Mouse (Mus musculus) urinary bladder, adult 18-20 months (tissue): Measurements from ENCODE around the gene Myl9.

ENCODE experiments used
- DNase-seq, 2 experiments: peaks; one replicate each; pipeline ENCODE4 v3.0.0; 2022; ENCODE audit warnings: low spot score in 2 of 2, mixed read lengths in 2 of 2

The Myl9 gene

GRCm38 (mm10) chr2:156774738-156775454, at the start of gene Myl9:
Gene Myl9 (plus strand): TSS chr2:156775420.
- no peak for DNase-seq

GRCm38 (mm10) chr2:156726344-156726743, 48.9 kb upstream of the Myl9 start:
- DNase-seq: no peak

GRCm38 (mm10) chr2:156726878-156727277, 48.3 kb upstream of the Myl9 start:
- DNase-seq: no peak

DNA sequence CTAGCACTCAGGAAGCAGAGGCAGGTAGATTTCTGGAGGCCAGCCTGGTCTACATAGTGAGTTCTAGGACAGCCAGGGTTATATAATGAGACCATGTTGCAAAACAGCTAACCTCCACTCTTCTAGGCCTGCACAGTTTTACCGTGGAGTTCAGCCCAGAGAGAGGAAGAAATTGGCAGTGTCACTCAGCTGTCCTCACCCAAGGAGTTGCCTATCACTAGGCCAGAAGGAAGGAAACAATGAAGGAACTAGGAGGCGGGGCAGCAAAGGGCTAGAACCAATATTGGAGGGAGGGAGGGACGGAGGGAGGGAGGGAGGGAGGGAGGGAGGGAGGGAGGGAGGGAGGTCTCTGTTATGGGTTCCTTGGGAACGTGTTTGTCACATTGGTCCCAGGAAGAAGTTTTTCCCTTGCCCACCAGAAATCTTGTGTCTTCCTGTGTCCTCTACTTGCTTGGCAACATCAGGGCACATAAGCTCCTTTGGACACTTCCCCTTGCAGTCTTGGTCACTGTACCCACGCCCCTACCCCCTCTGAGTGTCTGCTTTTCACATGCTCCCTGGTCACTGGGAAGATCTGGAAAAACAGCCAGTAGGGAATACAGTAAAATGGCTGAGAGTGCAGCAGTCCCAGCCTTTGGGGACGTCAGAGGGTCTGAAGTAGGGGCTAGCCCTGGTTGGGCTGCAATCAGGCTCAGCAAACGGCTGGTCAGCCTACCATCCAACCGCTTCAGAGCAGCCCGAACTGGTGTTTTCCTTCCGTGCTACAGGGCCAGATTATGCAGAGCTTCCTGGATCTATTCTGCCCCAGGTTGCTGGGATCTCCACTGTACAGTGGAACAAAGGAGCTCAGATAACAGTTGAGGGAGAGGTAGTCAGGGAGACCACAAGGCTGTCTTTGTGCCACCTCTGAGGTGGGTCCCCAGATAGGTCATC, 45.4 kb upstream of the Myl9 start:
- DNase-seq: no peak

GRCm38 (mm10) chr2:156730501-156730921, 44.7 kb upstream of the Myl9 start:
- no peak for DNase-seq

- no peak for DNase-seq
Observed at GRCm38 (mm10) chr2:156731592-156731991, 43.6 kb upstream of the Myl9 start.

DNA sequence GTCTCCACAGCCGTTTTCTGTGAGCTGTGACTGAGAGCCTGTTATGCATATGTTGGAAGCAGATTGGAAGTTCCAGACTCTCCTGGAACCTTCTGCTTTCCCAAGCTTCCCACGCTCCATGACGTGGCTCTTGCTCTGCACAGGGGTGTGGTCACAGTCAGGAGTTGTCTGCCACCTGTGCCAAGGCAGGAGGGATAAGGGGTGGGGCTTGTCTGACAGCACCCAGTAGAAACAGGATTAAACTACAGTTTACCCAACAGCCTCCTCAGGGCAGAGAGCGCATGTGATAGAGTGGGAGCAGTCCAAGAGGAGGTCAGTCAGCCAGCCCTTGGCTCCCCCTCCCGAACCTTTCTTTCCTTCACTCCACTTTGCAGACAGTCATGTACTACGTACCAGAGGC, 43.1 kb upstream of the Myl9 start:
- peak; percentile 49 to 78 for DNase-seq

DNA sequence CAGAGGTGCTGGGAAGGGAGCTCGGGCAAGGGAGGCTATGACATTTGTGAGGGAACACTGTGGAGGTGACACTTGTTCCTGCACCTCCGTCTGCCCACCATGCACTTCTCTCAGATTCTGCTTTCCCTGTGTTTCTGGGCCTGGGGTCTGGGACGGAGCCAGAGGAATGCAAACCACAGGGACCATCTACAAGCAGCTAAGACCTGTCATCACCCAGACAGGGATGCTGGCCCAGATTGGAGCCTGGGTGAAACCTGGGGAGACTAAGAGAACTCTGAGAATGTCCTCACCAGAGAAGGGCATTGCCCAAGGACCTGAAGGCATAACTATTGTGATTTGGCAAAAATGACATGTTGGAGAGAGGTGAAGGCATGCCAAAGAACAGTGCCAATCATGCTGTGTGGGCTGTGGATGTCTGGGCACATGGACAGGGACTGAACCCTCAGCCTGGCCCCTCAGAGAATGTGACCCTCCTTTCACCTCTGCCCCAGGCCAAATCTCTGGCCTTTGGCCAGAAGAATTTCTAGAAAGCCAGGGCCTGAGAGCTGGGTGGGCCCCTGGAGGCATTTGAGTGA, 39.4 kb upstream of the Myl9 start:
- DNase-seq: no peak

- no peak for DNase-seq
Observed at GRCm38 (mm10) chr2:156736846-156737245, 38.4 kb upstream of the Myl9 start.

GRCm38 (mm10) chr2:156737976-156738375, 37.2 kb upstream of the Myl9 start:
- DNase-seq: no peak

DNA sequence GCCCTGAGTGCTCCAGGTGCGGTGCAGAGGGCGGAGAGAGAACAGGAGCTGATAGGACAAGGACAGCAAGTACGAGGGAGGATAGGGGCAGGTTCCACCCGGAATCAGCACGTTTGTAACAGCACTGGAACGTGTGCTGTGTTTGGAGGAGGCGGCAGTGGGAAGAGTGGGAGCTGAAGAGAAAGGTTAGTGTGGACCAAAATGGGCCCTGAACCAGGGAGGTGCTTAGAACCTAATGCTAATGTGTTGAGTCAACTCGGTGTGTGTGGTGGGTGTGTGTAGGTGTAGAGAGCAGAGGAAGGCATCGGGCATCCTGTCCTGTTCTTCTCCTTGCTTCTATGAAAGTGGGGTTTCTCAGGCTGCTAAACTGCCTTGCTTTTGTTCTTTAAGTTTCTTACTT, 34.0 kb upstream of the Myl9 start:
- no peak for DNase-seq

- no peak for DNase-seq
Observed at GRCm38 (mm10) chr2:156741998-156742397, 33.2 kb upstream of the Myl9 start.

GRCm38 (mm10) chr2:156743248-156743647, 32.0 kb upstream of the Myl9 start:
- no peak for DNase-seq

DNA sequence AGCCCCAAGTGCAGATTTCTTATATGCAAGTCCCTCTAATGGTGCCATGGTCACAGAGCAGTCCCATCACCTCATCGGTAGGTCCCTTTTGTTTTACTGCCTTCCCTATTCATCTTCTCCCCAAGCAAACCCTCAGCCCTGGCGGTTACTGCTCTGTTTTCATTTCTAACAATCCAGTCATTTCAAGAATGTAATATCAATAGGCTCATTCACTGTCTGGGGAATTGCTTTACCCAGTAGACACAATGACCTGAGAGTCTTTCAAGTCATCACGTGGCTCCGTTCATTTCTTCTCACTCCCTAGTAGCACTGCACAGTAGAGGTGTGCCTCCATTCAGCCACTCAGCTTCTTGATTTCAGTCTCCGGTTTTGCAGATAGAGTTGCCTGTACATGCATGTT, 30.8 kb upstream of the Myl9 start:
- DNase-seq: no peak

GRCm38 (mm10) chr2:156747315-156747714, 27.9 kb upstream of the Myl9 start:
- no peak for DNase-seq

DNA sequence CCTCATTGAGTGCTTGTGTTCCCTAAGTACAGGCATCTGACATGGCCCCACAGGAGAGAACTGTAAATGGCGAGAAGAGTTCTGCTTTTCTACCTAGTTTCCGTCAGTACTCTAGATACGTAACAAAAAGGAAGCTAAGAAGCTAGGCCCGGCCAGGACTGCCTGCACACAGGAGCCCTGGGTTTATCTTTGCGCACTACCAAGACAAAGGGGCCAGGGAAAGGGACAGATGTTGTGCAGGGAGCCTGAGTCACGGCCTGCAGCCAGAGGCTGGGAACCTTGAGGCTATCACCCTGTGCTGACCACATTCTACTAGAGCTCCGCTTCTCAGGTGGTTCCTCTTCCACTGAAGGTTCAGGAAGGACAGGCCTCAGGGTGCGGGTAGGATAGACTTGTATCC, 25.5 kb upstream of the Myl9 start:
- DNase-seq: no peak

DNA sequence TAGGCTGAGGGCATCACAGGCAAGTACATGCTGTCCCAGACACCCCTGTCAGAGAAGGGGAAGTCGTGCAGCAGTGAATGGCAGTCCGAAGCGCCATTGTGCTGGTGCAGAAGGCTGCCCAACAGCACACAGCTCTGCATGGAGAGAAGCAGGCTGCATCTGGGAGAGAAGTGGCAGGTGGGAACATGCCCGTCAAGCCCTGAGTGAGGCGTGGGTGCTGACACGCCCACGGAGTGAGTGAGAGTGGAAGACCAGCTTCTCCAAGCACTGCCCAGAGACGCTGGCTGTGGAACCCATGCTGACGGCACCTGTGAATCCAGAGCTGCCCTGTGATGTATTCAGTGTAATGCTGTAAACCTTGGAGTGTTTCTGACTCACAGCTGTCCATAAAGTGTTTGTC, 18.3 kb upstream of the Myl9 start:
- no peak for DNase-seq

GRCm38 (mm10) chr2:156760843-156761505, 14.2 kb upstream of the Myl9 start:
- DNase-seq: no peak

GRCm38 (mm10) chr2:156761521-156762278, 13.5 kb upstream of the Myl9 start:
- DNase-seq: no peak

DNA sequence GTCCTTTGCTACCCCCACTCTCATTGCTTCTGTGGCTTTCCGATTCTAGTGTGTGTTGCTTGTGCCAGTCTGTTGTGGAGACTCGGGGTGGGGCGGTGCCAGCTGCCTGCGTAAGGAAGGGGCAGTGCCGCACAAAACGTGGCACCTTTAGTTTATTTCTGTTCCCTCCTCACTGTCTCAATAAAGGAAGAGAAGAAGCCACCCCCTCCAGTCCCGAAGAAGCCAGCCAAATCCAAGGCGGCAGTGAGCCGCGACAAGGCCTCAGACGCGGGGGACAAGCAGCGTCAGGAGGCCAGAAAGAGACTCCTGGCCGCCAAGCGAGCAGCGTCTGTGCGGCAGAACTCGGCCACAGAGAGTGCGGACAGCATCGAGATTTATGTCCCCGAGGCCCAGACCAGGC, 12.7 kb upstream of the Myl9 start:
- no peak for DNase-seq

- peak in 1 of 2 experiments; percentile 33 for DNase-seq
Observed at GRCm38 (mm10) chr2:156763101-156763500, 12.1 kb upstream of the Myl9 start.
